Mouse (Mus musculus): Measurements from ENCODE around the gene Axin2. TPM values are rescaled to one million over a fixed set of nuclear protein-coding genes. Genes with fewer than 3 reads are reported as not detected.

Axin2 gene
- polyA plus RNA-seq, 1 experiment from 2014 or later, result not detected

GRCm38 (mm10) chr11:108955943-108956342 lies 35.8 kb downstream of the Axin2 start:
- H3K27ac ChIP-seq, result no peak overlapping the region
- no peak overlapping the region for H3K4me3 ChIP-seq (ENCODE audit: inconsistent target)
- 87% methylated on average over 4 of the region's 4 CpGs for WGBS (ENCODE audit: missing documents)
- no peaks in the 10 kb centered on the region for H3K36me3 ChIP-seq (ENCODE audit: inconsistent target)
- H3K79me2 ChIP-seq (ENCODE audit: inconsistent target), result no peaks in the 10 kb centered on the region

GRCm38 (mm10) chr11:108958349-108958748 lies 38.2 kb downstream of the Axin2 start:
- H3K79me2 ChIP-seq (ENCODE audit: inconsistent target), result no peaks in the 10 kb centered on the region
- 72% methylated on average over 5 of the region's 5 CpGs for WGBS (ENCODE audit: missing documents)
- H3K4me3 ChIP-seq (ENCODE audit: inconsistent target), result no peak overlapping the region
- H3K36me3 ChIP-seq (ENCODE audit: inconsistent target), result no peaks in the 10 kb centered on the region
- no peak overlapping the region for H3K27ac ChIP-seq

- 70% methylated on average over 5 of the region's 5 CpGs for WGBS (ENCODE audit: missing documents)
- Histone ChIP-seq H3K36me3 (ENCODE audit: inconsistent target) (no peaks in the 10 kb centered on the region), H3K27ac (no peak overlapping the region), H3K79me2 (ENCODE audit: inconsistent target) (no peaks in the 10 kb centered on the region), H3K4me3 (ENCODE audit: inconsistent target) (no peak overlapping the region)
Observed at GRCm38 (mm10) chr11:108959196-108959595, 39.0 kb downstream of the Axin2 start.

GRCm38 (mm10) chr11:108961651-108962065 lies 41.5 kb downstream of the Axin2 start:
- Histone ChIP-seq H3K79me2 (ENCODE audit: inconsistent target) (no peaks in the 10 kb centered on the region), H3K4me3 (ENCODE audit: inconsistent target) (no peak overlapping the region), H3K36me3 (ENCODE audit: inconsistent target) (no peaks in the 10 kb centered on the region), H3K27ac (no peak overlapping the region)
- 33% methylated on average over 10 of the region's 11 CpGs for WGBS (ENCODE audit: missing documents)

- Histone ChIP-seq H3K79me2 (ENCODE audit: inconsistent target) (no peaks in the 10 kb centered on the region), H3K36me3 (ENCODE audit: inconsistent target) (no peaks in the 10 kb centered on the region), H3K4me3 (ENCODE audit: inconsistent target) (no peak overlapping the region), H3K27ac (no peak overlapping the region)
- 71% methylated on average over 15 of the region's 15 CpGs for WGBS (ENCODE audit: missing documents)
Observed at GRCm38 (mm10) chr11:108963476-108964232, 43.5 kb downstream of the Axin2 start.

GRCm38 (mm10) chr11:108965740-108966139 lies 45.6 kb downstream of the Axin2 start:
- Histone ChIP-seq H3K79me2 (ENCODE audit: inconsistent target) (no peaks in the 10 kb centered on the region), H3K36me3 (ENCODE audit: inconsistent target) (no peaks in the 10 kb centered on the region), H3K27ac (no peak overlapping the region), H3K4me3 (ENCODE audit: inconsistent target) (no peak overlapping the region)
- WGBS (ENCODE audit: missing documents), result 78% methylated on average over 6 of the region's 6 CpGs

GRCm38 (mm10) chr11:108973459-108973858 lies 53.3 kb downstream of the Axin2 start:
- Histone ChIP-seq H3K4me3 (ENCODE audit: inconsistent target) (no peak overlapping the region), H3K27ac (no peak overlapping the region), H3K79me2 (ENCODE audit: inconsistent target) (no peaks in the 10 kb centered on the region), H3K36me3 (ENCODE audit: inconsistent target) (no peaks in the 10 kb centered on the region)
- WGBS (ENCODE audit: missing documents), result 75% methylated on average over 4 of the region's 4 CpGs

- H3K4me3 ChIP-seq (ENCODE audit: inconsistent target), result no peak overlapping the region
- H3K36me3 ChIP-seq (ENCODE audit: inconsistent target), result no peaks in the 10 kb centered on the region
- 71% methylated on average over 5 of the region's 5 CpGs for WGBS (ENCODE audit: missing documents)
- H3K27ac ChIP-seq, result no peak overlapping the region
- H3K79me2 ChIP-seq (ENCODE audit: inconsistent target), result no peaks in the 10 kb centered on the region
Observed at GRCm38 (mm10) chr11:108973866-108974265, 53.7 kb downstream of the Axin2 start.

- Histone ChIP-seq H3K36me3 (ENCODE audit: inconsistent target) (no peaks in the 10 kb centered on the region), H3K4me3 (ENCODE audit: inconsistent target) (no peak overlapping the region), H3K27ac (no peak overlapping the region), H3K79me2 (ENCODE audit: inconsistent target) (no peaks in the 10 kb centered on the region)
- WGBS (ENCODE audit: missing documents), result 42% methylated on average over 11 of the region's 11 CpGs
Observed at GRCm38 (mm10) chr11:108975583-108975982, 55.4 kb downstream of the Axin2 start.

GRCm38 (mm10) chr11:108980530-108980929 lies 60.4 kb downstream of the Axin2 start:
- WGBS (ENCODE audit: missing documents), result 76% methylated on average over 12 of the region's 12 CpGs
- H3K4me3 ChIP-seq (ENCODE audit: inconsistent target), result no peak overlapping the region
- no peaks in the 10 kb centered on the region for H3K36me3 ChIP-seq (ENCODE audit: inconsistent target)
- H3K27ac ChIP-seq, result no peak overlapping the region
- no peaks in the 10 kb centered on the region for H3K79me2 ChIP-seq (ENCODE audit: inconsistent target)

- Histone ChIP-seq H3K4me3 (ENCODE audit: inconsistent target) (no peak overlapping the region), H3K27ac (no peak overlapping the region), H3K36me3 (ENCODE audit: inconsistent target) (no peaks in the 10 kb centered on the region), H3K79me2 (ENCODE audit: inconsistent target) (no peaks in the 10 kb centered on the region)
- 81% methylated on average over 8 of the region's 8 CpGs for WGBS (ENCODE audit: missing documents)
Observed at GRCm38 (mm10) chr11:108981012-108981411, 60.9 kb downstream of the Axin2 start.

- H3K27ac ChIP-seq, result no peak overlapping the region
- H3K79me2 ChIP-seq (ENCODE audit: inconsistent target), result no peaks in the 10 kb centered on the region
- 76% methylated on average over 7 of the region's 7 CpGs for WGBS (ENCODE audit: missing documents)
- no peaks in the 10 kb centered on the region for H3K36me3 ChIP-seq (ENCODE audit: inconsistent target)
- H3K4me3 ChIP-seq (ENCODE audit: inconsistent target), result no peak overlapping the region
Observed at GRCm38 (mm10) chr11:108983409-108984064, 63.4 kb downstream of the Axin2 start.

GRCm38 (mm10) chr11:108984711-108985419 lies 64.7 kb downstream of the Axin2 start:
- no peak overlapping the region for H3K4me3 ChIP-seq (ENCODE audit: inconsistent target)
- no peaks in the 10 kb centered on the region for H3K36me3 ChIP-seq (ENCODE audit: inconsistent target)
- H3K79me2 ChIP-seq (ENCODE audit: inconsistent target), result no peaks in the 10 kb centered on the region
- WGBS (ENCODE audit: missing documents), result 82% methylated on average over 5 of the region's 5 CpGs
- no peak overlapping the region for H3K27ac ChIP-seq

GRCm38 (mm10) chr11:108985836-108986235 lies 65.7 kb downstream of the Axin2 start:
- no peaks in the 10 kb centered on the region for H3K79me2 ChIP-seq (ENCODE audit: inconsistent target)
- 87% methylated on average over 7 of the region's 7 CpGs for WGBS (ENCODE audit: missing documents)
- H3K36me3 ChIP-seq (ENCODE audit: inconsistent target), result no peaks in the 10 kb centered on the region
- H3K27ac ChIP-seq, result no peak overlapping the region
- no peak overlapping the region for H3K4me3 ChIP-seq (ENCODE audit: inconsistent target)

- no peak overlapping the region for H3K27ac ChIP-seq
- WGBS (ENCODE audit: missing documents), result 64% methylated on average over 3 of the region's 3 CpGs
- H3K4me3 ChIP-seq (ENCODE audit: inconsistent target), result no peak overlapping the region
- no peaks in the 10 kb centered on the region for H3K36me3 ChIP-seq (ENCODE audit: inconsistent target)
- no peaks in the 10 kb centered on the region for H3K79me2 ChIP-seq (ENCODE audit: inconsistent target)
Observed at GRCm38 (mm10) chr11:108987226-108987625, 67.1 kb downstream of the Axin2 start.

Measured in macrophage (primary cell).